Mouse (Mus musculus) embryonic facial prominence, embryonic 12.5 days (tissue): ENCODE measurements around the gene Sgcb. TPM values are rescaled to one million over a fixed set of nuclear protein-coding genes. Genes with fewer than 3 reads are reported as not detected.
A peak's percentile ranks its signal among the peaks of the same experiment; 100 is the strongest.

Source experiments
- ATAC-seq: fragments of 200-750 bp; cut with Nextera tagmentation; 2 replicates; pipeline ENCODE4 v1.8.0; 2017; ENCODE audit not compliant: insufficient number of reproducible peaks, insufficient read depth, low FRiP score, low TSS enrichment
- H3K27ac ChIP-seq: fragments of 300-500 bp; sonication (generic); 2 replicates; pipeline ENCODE4 v1.5.1; 2016; ENCODE audit warnings: mild to moderate bottlenecking
- H3K27me3 ChIP-seq: fragments of 300-500 bp; sonication (generic); 2 replicates; pipeline ENCODE4 v1.6.1; 2016; ENCODE audit warnings: mild to moderate bottlenecking, moderate library complexity
- H3K36me3 ChIP-seq: fragments of 300-500 bp; sonication (generic); 2 replicates; pipeline ENCODE4 v1.6.1; 2016; ENCODE audit warnings: mild to moderate bottlenecking
- H3K4me1 ChIP-seq: fragments of 300-500 bp; sonication (generic); 2 replicates; pipeline ENCODE4 v1.6.1; 2016
- H3K4me2 ChIP-seq: fragments of 300-500 bp; sonication (generic); replicated peaks from 2 replicates; pipeline ENCODE4 v1.6.1; 2016; ENCODE audit warnings: mild to moderate bottlenecking, moderate library complexity
- H3K4me3 ChIP-seq: fragments of 300-500 bp; sonication (generic); 2 replicates; pipeline ENCODE4 v1.5.1; 2016; ENCODE audit warnings: mild to moderate bottlenecking
- H3K9ac ChIP-seq: fragments of 300-500 bp; sonication (generic); 2 replicates; pipeline ENCODE4 v1.6.1; 2016; ENCODE audit warnings: mild to moderate bottlenecking, moderate library complexity
- H3K9me3 ChIP-seq: fragments of 300-500 bp; sonication (generic); 2 replicates; pipeline ENCODE4 v1.6.1; 2016; ENCODE audit warnings: mild to moderate bottlenecking, moderate library complexity
- WGBS: fragments of 180-500 bp; shearing (Covaris S2); methylation state at CpG from one replicate; pipeline ENCODE4 v1.1.7; 2016; 5-methylcytosine and 5-hydroxymethylcytosine counted together
- polyA plus RNA-seq: library from polyadenylated mRNA; unstranded; fragments of >200 nt; fragmentation: Nextera tagmentation; extraction: Ambion mirVana; gene quantifications from 2 replicates; pipeline ENCODE4 v1.2.1, GENCODE M21; 2016

Gene Sgcb
- polyA plus RNA-seq, 1 experiment from 2014 or later = 31.1 TPM

DNA sequence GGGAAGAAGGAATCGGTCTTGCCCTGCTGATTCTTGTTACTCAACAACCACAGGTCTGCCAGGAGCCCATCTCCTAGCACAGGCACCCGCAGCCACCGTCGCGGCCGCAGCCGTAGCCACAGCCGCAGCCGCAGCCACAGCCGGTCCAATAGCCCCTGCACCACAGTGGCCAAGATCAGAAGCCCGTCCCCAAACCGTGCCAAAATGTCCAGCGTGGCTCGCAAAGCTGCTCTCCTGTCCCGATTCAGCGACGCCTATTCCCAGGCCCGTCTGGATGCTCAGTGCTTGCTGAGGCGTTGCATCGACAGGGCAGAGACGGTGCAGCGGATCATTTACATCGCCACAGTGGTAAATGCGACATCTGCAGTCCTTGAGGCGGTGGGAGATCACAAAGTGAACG is 21.8 kb upstream of the Sgcb start:
- H3K4me2 ChIP-seq = peak overlapping the region; percentile 25; the same call in 1 of the 2 replicates
- 54% methylated on average over 26 of the region's 26 CpGs for WGBS

DNA sequence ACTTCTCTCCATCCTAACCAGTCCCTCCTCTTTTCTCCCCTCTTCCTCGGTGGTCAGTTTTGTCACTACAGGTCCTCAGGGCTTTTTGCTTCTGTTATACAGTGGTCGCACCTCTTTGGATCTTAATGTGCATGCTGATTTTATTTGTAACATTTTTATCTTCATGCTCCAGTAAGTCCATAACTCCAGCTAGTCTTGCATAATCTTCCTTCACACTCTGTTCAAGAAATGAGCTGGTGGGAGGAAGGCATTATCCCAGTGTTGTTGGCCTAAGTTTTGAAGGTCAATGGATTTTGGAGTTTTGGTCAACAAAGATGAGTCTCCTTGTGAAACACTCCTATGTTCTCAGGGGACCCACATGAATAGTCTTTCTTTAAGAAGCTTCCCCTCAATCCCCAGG is 20.3 kb upstream of the Sgcb start:
- 0 out of 2 replicates have a peak, but pooled peaks cover 6% of the 10 kb centered on the region for H3K27me3 ChIP-seq
- no peaks in the 10 kb centered on the region for H3K4me1 ChIP-seq
- WGBS = 83% methylated on average over 2 of the region's 2 CpGs
- no peak for ATAC-seq
- no peak overlapping the region for H3K9ac ChIP-seq
- no peak overlapping the region for H3K4me3 ChIP-seq
- no peaks in the 10 kb centered on the region for H3K9me3 ChIP-seq
- no peaks in the 10 kb centered on the region for H3K36me3 ChIP-seq
- H3K4me2 ChIP-seq = no peak overlapping the region
- no peak overlapping the region for H3K27ac ChIP-seq

More for the DNA sequence above, 21.8 kb upstream of the Sgcb start:
- Histone ChIP-seq H3K9me3 (no peaks in the 10 kb centered on the region), H3K36me3 (no peaks in the 10 kb centered on the region), H3K27ac (no peak overlapping the region), H3K4me1 (no peaks in the 10 kb centered on the region), H3K9ac (no peak overlapping the region), H3K4me3 (no peak overlapping the region), H3K27me3 (0 out of 2 replicates have a peak, but pooled peaks cover 6% of the 10 kb centered on the region)
- no peak for ATAC-seq

DNA sequence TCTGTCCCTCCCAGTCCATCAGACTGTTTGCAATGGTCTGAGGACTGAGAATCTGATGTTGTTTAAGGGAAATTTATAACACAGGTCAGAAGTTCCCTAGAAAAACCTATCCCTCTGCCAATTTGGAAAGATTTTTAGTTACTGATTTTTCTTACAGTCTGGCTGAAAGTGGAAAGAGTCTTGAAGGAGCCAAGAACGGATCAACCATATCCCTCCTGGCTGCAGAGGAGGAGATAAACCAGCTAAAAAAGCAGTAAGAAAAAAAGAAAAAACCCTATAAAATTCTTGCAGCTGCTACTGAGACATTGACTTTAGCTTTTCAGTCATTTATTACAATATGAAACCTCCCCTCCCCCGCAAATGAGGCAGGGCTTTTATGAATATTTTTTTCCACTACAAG is 19.1 kb upstream of the Sgcb start:
- H3K9me3 ChIP-seq = no peaks in the 10 kb centered on the region
- 0 out of 2 replicates have a peak, but pooled peaks cover 6% of the 10 kb centered on the region for H3K27me3 ChIP-seq
- H3K4me3 ChIP-seq = no peak overlapping the region
- no peak overlapping the region for H3K9ac ChIP-seq
- no peak for ATAC-seq
- 87% methylated on average over 2 of the region's 2 CpGs for WGBS
- no peak overlapping the region for H3K4me2 ChIP-seq
- no peaks in the 10 kb centered on the region for H3K36me3 ChIP-seq
- no peaks in the 10 kb centered on the region for H3K4me1 ChIP-seq
- H3K27ac ChIP-seq = no peak overlapping the region

DNA sequence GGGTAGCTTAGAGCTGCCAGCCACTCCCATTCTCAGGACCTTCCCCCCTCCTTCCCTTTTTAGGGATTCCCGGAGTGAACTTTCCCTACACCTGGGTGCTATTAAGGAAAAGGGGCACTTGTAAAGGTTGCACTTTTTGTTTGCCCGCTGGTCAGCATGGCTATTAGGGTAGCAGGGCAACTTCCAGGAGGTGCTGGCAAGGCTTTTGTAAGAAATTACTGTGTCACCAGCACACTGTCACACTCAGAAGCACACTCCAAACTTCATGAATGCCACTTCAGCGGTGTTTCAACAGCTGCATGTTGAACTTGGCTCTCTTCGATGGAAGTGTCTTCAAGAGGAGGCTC is 4.2 kb upstream of the Sgcb start:
- peak overlapping the region; percentile 92 for H3K4me2 ChIP-seq
- H3K4me1 ChIP-seq = peaks cover 21% of the 10 kb centered on the region
- H3K27me3 ChIP-seq = peaks cover 60% of the 10 kb centered on the region
- H3K36me3 ChIP-seq = no peaks in the 10 kb centered on the region
- no peak overlapping the region for H3K27ac ChIP-seq
- ATAC-seq = no peak
- H3K9ac ChIP-seq = 0 out of 2 replicates have a peak overlapping the region, but pooled peaks have one; percentile 31
- H3K4me3 ChIP-seq = peak overlapping the region; percentile 46
- H3K9me3 ChIP-seq = no peaks in the 10 kb centered on the region
- WGBS = 3% methylated on average over 4 of the region's 4 CpGs

DNA sequence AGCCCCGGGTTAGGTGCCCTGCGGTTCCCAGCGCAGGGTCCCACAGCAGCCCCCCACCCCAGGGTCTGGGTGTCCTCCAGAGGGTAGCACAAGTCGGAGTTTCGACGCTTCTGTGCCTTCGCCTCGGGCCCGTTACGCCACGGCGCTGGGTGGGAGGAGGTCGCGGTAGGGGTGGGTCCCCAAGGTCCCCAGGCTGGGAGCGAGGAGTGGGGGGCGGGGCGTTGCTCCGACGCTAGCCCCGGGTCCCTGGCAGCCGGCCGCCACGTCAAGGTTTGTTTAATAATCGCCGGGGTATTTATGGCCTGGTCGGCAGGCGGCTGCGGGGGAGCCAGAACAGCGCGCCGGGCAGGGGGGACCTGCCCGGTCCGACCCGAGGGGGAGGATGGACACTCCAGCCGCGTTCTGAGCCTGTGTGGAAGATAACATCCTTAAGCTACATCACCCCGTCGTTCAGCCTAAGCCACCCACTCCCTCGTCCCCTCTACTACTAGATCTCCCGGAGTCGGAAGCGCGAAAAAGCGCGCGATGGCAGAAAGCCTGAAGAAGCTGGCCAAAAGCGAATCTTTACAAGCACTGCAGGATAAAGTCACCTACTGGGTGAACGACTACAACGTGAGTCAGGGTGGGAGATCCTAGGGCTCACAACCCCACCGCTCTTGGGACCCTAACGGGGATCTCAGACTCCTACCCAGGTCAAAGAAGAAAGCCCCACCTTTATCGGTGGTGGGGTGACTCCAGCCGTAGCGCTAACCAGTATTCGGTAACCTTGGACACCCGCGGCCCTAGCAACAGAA is 3.7 kb upstream of the Sgcb start, which contains the start of gene Spata18:
Gene Spata18, plus strand, starts transcription at position 319 of the 794 bp plus-strand sequence.
- WGBS = under 1% methylated on average over 57 of the region's 57 CpGs
- no peaks in the 10 kb centered on the region for H3K9me3 ChIP-seq
- peak within 1 kb of the TSS; percentile 92 for H3K4me2 ChIP-seq
- H3K4me3 ChIP-seq = peak within 1 kb of the TSS; percentile 46
- H3K36me3 ChIP-seq = no peaks in the 10 kb centered on the region
- no peak for ATAC-seq
- peak within 1 kb of the TSS; percentile 31 for H3K9ac ChIP-seq
- peaks cover 60% of the 10 kb centered on the region for H3K27me3 ChIP-seq
- peaks cover 26% of the 10 kb centered on the region for H3K4me1 ChIP-seq
- H3K27ac ChIP-seq = no peak within 1 kb of the TSS

DNA sequence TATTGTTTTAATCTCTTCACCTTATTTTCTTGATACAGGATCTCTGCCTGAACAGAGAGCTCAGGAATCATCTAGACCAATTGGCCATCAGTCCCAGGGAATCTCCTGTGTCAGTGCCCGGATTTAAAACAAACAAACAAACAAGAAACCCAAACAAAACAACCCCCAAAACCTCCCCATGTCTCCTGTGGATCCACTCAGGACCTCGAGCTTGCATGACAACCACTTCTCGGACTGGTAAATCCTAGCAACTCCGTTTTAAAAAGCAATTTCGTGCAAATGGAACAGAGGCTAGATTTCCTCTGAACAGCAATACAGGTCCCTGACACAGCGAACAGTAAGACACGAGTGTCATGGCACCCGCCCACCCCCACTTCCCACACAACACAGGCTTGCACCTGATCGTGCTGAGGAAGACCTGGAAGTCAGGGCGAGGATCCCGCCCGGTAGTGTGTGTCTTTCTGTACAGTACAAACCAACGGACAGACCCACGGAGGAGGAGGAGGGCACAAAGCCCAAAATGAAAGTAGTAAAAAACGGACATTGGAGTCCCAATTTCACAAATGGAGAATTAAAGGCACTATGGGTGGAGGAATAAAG is 2.9 kb upstream of the Sgcb start:
- no peak overlapping the region for H3K27ac ChIP-seq
- no peak for ATAC-seq
- H3K4me2 ChIP-seq = peak overlapping the region; percentile 92
- H3K27me3 ChIP-seq = peaks cover 60% of the 10 kb centered on the region
- peak overlapping the region; percentile 46 for H3K4me3 ChIP-seq
- H3K36me3 ChIP-seq = no peaks in the 10 kb centered on the region
- no peaks in the 10 kb centered on the region for H3K9me3 ChIP-seq
- peak overlapping the region; percentile 31; the same call in 1 of the 2 replicates for H3K9ac ChIP-seq
- WGBS = under 1% methylated on average over 15 of the region's 15 CpGs
- H3K4me1 ChIP-seq = peaks cover 28% of the 10 kb centered on the region

DNA sequence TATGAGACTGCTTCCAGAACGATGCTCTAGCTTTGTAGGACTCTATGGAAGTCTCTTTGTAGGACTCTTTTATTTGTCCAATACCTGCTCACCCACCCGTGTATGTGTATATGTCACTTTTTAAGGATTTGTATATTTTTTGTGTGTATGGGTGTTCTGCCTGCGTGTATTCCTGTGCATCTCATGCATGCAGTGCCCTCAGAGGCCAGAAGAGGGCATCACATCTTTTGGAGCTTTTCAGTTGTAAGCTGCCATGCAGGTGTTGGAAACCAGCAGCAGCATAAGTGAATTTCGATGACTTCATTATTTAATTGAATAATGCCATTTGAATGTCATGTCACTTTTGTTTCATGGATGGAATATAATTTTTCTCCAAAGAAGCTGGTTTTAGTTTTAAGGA is 5.5 kb downstream of the Sgcb start:
- no peak for ATAC-seq
- WGBS = 80% methylated on average over 4 of the region's 4 CpGs
- H3K36me3 ChIP-seq = 0 out of 2 replicates have a peak, but pooled peaks cover 7% of the 10 kb centered on the region

DNA sequence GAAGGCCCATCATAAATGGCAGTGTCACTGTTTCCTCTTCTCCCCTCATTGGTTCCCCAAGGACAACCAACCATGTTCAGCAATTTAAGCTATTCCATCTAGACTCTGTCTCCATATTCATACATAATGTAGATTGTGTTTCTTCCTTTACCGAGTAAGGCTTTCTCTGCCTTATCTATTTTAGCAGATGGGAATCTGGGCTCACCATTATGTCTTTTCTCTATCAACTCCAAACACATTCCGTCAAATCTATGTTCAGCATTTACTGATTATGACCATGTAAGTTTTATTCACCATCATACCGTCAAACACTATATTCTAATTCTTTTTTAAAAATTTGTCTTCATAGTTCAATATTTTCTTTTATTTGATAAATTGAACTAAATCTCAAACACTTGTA is 6.5 kb downstream of the Sgcb start:
- H3K36me3 ChIP-seq = peaks cover 10% of the 10 kb centered on the region; the same call in 1 of the 2 replicates
- WGBS = 94% methylated on average over 3 of the region's 3 CpGs
- ATAC-seq = no peak

More for the DNA sequence above, 5.5 kb downstream of the Sgcb start:
- H3K27ac ChIP-seq = no peak overlapping the region
- no peaks in the 10 kb centered on the region for H3K9me3 ChIP-seq
- peaks cover 11% of the 10 kb centered on the region; the same call in 1 of the 2 replicates for H3K4me1 ChIP-seq
- H3K4me3 ChIP-seq = no peak overlapping the region
- H3K9ac ChIP-seq = no peak overlapping the region
- no peaks in the 10 kb centered on the region for H3K27me3 ChIP-seq
- no peak overlapping the region for H3K4me2 ChIP-seq

DNA sequence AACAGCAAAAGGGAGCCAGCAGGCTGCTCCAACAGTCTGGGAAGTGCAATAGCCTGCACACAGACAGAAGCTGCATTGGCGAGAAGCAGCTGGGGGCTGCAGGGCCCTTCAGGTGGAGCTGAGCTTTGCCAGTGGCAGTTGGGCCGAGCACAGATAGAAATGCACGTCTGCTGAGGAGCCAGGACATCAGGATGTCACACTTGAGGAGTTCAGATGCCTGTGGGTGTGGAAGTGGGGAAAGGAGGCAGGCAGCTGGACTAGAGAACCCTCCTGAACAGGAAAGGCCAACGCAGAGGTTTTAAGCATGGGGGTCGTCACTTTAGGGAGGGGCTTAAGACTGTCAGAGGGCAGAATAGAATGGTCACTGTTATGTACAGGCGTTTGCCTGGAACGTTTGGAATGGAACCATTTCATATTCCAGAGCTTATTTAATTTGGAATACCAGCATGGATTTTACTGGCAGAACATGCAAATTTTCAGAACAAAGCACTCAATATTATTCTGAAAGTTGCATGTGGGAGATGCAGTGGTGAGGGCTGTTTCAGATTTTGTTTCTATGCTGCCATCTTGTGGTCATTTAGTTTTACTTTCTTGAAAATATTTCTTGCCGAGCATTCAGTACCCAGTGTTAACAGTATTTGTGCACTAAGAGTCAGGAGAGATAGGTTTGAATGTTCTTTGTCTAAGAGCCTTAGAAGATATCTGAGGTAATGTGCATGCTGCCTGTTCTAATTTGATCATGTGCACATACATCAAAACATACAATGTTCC is 10.1 kb downstream of the Sgcb start:
- H3K36me3 ChIP-seq = peaks cover 31% of the 10 kb centered on the region

More for the DNA sequence above, 6.5 kb downstream of the Sgcb start:
- no peak overlapping the region for H3K27ac ChIP-seq
- H3K4me3 ChIP-seq = no peak overlapping the region
- H3K4me1 ChIP-seq = 0 out of 2 replicates have a peak, but pooled peaks cover 4% of the 10 kb centered on the region
- no peak overlapping the region for H3K9ac ChIP-seq
- H3K27me3 ChIP-seq = no peaks in the 10 kb centered on the region
- no peak overlapping the region for H3K4me2 ChIP-seq
- H3K9me3 ChIP-seq = no peaks in the 10 kb centered on the region

DNA sequence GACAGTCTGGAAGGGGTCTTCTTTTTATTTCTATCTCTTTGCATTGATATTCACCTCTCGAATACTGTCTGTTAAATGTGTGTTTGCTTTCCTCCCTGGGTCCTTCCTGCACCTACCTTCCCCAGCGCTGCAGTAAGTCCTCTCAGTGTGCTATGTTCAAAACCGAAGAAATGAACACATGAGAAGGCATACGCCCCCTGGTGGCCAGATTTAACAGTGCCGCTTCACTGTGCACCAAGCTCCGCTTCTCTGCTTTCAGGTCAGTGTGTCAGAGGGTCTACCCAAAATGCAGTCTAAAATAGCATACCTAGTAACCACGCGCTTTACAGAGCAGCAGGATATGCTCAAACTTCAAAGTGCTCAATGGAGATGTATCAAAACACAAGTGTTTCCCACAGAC is 14.4 kb downstream of the Sgcb start:
- Histone ChIP-seq H3K4me2 (no peak overlapping the region), H3K27me3 (no peaks in the 10 kb centered on the region), H3K36me3 (peaks cover 24% of the 10 kb centered on the region), H3K4me3 (no peak overlapping the region), H3K9me3 (no peaks in the 10 kb centered on the region), H3K4me1 (0 out of 2 replicates have a peak, but pooled peaks cover 4% of the 10 kb centered on the region), H3K9ac (no peak overlapping the region), H3K27ac (no peak overlapping the region)
- WGBS = 58% methylated on average over 8 of the region's 8 CpGs
- no peak; the same call in 1 of the 2 replicates for ATAC-seq

More for the DNA sequence above, 10.1 kb downstream of the Sgcb start:
- H3K4me1 ChIP-seq = 0 out of 2 replicates have a peak, but pooled peaks cover 4% of the 10 kb centered on the region
- no peak overlapping the region for H3K27ac ChIP-seq
- H3K4me2 ChIP-seq = no peak overlapping the region
- no peak overlapping the region for H3K9ac ChIP-seq
- no peaks in the 10 kb centered on the region for H3K27me3 ChIP-seq
- 39% methylated on average over 8 of the region's 8 CpGs for WGBS
- no peak overlapping the region for H3K4me3 ChIP-seq
- no peaks in the 10 kb centered on the region for H3K9me3 ChIP-seq
- no peak; the same call in 1 of the 2 replicates for ATAC-seq

DNA sequence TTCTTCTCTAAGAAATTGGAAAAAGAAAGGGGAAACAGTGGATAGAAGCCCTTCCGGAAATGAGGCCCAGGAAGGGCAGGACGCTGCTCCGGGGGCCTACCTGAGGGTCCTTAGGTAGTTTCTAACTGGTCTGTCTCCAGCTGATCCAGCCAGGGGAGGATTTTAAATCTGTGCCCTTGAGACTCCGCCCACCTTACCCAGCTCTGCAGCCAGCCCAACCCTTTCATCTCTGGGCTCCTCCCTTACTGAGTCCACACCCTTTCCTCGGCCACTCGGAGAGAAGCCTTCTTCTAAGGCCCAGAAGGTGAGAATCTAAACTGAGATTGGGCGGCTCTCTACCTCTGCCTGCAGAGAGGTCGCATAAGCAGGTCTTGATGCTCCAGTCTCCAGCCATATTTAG is 15.3 kb downstream of the Sgcb start, which contains the start of gene Lrrc66:
Gene Lrrc66, minus strand, starts transcription at position 236 of the 400 bp plus-strand sequence.
- 78% methylated on average over 8 of the region's 8 CpGs for WGBS
- Histone ChIP-seq H3K9me3 (no peaks in the 10 kb centered on the region), H3K4me1 (0 out of 2 replicates have a peak, but pooled peaks cover 2% of the 10 kb centered on the region), H3K9ac (no peak within 1 kb of the TSS), H3K27me3 (no peaks in the 10 kb centered on the region), H3K4me3 (no peak within 1 kb of the TSS), H3K27ac (no peak within 1 kb of the TSS), H3K36me3 (peaks cover 24% of the 10 kb centered on the region), H3K4me2 (no peak within 1 kb of the TSS)
- no peak for ATAC-seq
